Mouse (Mus musculus) ES-E14 (cell line): ENCODE results near the gene Zcchc3.

Experiments used
- CHD2 ChIP-seq: IDR thresholded peaks from 2 replicates; pipeline ENCODE4 v1.6.1; 2014; ENCODE audit warnings: mild to moderate bottlenecking, low read depth, low read length, inconsistent platforms
- HCFC1 ChIP-seq: IDR thresholded peaks from 2 replicates; pipeline ENCODE4 v1.6.1; 2012; ENCODE audit warnings: low read length, inconsistent platforms, borderline replicate concordance; ENCODE audit not compliant: insufficient read depth
- ZC3H11A ChIP-seq: IDR thresholded peaks from 2 replicates; pipeline ENCODE4 v1.6.1; 2012; ENCODE audit warnings: low read depth, mild to moderate bottlenecking, inconsistent platforms, low read length, borderline replicate concordance
- ZNF384 ChIP-seq: IDR thresholded peaks from 2 replicates; pipeline ENCODE4 v1.6.1; 2012; ENCODE audit warnings: low read depth, low read length, inconsistent platforms

- TF ChIP-seq ZC3H11A: no peak
- no peak for TF ChIP-seq ZNF384
- TF ChIP-seq HCFC1: no peak
- TF ChIP-seq CHD2: no peak
Measured at GRCm38 (mm10) chr2:152452101-152452781, 37.4 kb upstream of the Zcchc3 start.
